Mouse (Mus musculus) CD4-positive, CD25-positive, alpha-beta regulatory T cell, adult 2 months (primary cell): ENCODE data around the gene Kifc1.
"Not testable (repeated sequence)": the region's sequence is repeated elsewhere in the genome, so short reads cannot be mapped to it uniquely, and the experiment has no call there.

Experiments
- DNase-seq: peaks from one replicate; pipeline ENCODE4 v3.0.0-alpha.2; 2012; ENCODE audit warnings: low read depth, low spot score

Gene Kifc1

DNA sequence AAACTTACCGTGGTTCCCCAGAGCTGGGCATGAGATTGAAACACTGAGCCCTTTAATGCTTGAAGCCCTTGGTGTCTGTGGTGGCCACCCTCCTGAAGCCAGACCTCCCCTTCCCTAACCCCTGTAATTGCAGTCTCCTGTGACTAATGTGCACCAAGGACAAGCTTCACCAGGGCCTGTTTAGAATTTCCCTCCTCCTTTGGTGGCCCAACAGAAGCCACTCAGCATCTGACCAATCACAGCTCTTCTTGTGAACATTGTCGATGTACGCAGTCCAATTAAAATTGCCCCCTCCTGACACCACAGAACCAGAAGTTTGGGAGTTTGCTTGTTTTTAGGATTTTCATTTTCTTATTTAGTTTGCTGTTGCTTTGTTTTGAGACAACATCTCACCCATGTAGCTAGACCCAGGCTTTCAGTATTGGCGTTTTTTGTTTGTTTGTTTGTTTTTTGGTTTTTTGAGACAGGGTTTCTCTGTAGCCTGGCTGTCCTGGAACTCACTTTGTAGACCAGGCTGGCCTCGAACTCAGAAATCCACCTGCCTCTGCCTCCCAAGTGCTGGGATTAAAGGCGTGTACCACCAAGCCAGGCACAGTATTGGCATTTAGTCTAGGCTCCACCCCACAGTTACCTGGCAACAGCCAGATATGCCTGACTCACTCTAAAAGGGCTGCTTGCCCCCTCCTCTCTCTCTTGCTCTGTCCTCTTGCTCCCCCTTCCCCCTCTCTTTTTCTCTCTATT, 13.6 kb upstream of the Kifc1 start:
- not testable (repeated sequence) for DNase-seq

DNA sequence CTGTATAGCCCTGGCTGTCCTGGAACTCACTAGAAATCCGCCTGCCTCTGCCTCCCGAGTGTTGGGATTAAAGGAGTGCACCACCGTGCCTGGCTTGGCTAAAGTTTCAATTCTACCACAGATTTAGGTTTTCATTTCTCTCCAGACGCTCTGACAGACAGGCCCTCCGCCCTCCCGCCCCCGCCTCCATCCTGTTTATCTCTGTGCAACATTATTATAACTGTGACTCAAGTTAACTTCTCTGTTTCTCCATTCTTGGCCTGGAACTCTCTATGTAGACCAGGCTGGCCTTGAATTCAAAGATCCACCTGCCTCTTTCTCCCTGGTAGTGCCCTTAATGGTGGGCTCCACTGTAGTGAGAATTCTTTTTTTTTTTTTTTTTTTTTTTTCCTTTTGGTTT, 12.0 kb upstream of the Kifc1 start:
- peak; percentile 72 for DNase-seq

DNA sequence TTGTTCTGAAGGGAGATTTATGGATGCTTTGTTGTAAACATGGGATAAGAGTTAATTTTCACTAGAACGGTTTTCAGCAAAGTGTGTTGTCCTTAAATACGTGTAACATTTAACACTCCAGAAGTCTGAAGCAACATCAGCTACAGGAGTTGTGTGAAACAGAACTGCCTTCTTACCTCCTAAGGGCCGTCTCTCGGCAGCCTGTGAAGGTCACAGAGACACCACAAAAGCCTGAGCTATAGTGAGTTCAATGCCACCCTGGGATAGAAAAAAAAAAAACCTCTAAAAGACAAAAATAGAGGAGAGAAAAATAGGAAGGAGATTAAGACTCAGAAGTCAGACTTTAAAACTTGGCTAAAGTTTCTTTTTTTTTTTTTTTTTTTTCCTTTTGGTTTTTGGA, 11.6 kb upstream of the Kifc1 start:
- DNase-seq, result no peak

DNA sequence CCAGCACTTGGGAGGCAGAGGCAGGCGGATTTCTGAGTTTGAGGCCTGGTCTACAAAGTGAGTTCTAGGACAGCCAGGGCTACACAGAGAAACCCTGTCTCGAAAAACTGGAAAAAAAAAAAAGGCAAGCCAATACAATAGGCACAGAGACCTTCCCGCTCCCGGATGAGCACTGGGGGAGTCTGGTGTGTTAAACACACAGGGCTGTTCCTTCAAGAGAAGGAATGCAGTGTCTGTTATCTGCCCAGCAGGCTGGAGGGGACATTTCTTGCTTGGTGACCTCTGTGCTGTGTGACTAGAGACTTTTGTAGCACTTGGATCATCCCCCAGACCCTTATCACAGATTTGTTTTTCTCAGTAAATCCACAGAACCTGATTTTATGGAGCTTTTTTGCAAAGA, 11.2 kb upstream of the Kifc1 start:
- DNase-seq, result no peak

DNA sequence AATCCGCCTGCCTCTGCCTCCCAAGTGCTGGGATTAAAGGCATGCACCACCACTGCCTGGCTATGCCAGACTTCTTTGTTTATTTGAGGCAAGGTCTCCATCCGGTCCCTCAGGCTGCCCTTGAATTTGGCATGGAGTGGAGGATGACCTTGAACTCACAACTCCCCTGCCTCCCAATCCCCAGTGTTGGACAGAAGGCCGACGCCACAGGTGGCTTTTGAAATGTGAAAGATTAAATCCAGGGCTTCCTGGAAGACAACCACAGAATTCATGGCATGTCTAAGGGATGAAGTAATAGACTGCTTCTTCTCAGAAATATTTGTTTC, 10.5 kb upstream of the Kifc1 start:
- DNase-seq, result no peak

DNA sequence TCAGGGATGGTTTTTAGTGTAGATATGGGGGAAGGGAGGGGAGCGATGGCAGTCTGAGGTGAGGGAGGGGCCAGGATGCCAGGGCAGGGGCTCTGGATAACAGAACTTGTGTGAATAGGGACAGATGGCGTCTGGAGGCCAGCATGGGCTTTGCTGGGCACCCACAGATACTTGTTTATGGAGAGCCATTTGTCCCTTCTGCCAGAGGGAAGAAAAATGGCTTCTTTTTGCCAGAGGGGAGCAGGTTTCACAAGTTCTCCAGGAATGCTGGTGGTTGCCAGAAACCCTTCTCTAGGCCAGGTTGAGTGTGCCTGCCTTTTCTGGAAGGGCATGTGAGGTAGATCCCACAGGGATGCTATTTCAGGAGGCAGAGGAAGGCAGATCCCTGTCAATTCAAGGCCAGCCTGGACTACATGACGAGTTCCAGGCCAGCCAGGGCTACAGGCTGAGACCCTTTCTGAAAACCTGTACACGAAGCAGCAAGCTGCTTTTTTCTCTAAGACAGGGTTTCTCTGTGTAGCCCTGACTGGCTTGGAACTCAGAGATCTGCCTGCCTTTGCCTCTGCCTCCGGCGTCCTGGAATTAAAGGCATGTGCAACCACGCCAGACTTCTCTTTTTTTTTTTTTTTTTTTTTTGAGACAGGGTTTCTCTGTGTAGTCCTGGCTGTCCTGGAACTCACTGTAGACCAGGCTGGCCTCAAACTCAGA, 10.0 kb upstream of the Kifc1 start:
- no peak for DNase-seq

DNA sequence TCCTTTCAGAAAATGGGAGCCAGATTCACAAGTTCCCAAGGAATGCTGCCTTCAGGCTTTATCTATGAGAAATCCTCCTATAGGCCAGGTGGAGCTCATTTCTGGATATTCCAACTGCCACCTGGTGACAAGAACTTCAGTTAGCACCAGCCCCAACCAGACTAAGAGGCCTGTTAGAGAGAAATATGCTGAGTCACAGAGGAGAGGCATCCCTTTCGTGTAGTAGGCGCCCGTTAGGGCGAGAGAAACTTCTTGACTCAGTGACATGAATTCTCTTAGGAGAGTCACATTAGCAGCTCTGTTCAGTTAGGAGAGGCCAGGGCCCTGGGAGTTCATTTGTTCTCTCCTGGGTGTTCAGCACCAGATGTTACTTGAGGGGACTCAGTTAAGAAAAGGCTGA, 9.2 kb upstream of the Kifc1 start:
- no peak for DNase-seq

DNA sequence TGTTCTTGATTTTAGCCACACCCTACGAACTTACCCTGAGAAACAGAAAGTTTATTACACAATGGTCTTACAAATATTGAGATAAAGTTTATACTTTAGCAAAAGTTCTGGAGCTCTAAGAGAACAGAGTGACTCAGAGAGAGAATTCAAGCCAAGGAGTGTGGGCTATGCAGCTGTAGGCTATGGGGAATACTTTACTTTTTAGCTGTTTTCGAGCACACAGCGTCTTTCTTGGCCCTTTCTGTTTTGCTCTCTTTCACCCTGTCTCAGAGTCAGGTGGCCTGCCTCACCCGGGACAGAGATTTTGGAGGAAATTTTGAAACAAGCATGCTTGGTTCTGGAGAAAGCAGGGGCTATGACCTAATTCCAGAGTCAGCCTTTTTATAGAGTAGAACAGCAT, 7.7 kb upstream of the Kifc1 start:
- DNase-seq, result not testable (repeated sequence)

DNA sequence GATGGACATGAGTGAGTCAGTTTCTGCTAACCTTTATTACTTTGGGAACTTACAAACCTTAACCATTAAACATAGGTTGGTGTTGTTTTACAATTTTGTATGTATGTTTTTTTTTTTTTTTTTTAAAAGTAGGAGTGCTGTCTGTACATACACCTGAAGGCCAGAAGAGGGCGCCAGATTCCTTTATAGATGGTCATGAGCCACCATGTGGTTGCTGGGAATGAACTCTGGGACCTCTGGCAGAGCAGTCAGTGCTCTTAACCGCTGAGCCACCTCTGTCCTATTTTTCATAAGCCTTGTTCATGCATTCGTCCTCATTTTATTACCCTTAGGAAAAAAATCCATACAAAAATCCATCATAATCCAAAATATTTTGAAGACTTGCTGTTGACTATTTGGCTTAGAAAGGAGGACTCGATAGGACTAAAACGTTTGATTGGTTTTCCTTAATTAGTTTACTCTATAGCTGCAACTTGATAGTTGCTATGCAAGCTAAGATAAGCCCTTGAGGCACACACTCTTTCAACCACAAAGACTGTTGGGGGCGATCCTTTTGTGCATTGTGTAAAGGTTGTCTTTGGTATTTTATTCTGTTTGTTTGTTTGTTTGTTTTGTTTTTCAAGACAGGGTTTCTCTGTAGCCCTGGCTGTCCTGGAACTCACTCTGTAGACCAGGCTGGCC, 6.8 kb upstream of the Kifc1 start:
- DNase-seq, result peak; percentile 92

DNA sequence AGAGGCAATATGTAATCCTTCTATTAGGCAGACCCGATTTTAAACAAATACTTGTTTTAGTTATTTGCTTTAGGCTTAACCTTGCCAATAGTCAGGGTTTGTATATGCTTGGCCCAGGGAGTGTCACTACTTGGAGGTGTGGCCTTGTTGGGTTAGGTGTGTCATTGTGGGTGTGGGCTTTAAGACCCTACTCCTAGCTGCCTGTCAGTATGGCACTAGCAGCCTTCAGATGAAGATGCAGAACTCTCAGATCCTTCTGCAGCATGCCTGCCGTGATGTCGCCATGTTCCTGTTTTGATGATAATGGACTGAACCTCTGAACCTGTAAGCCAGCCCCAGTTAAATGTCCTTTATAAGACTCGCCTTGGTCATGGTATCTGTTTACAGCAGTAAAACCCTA, 2.5 kb upstream of the Kifc1 start:
- DNase-seq, result not testable (repeated sequence)

DNA sequence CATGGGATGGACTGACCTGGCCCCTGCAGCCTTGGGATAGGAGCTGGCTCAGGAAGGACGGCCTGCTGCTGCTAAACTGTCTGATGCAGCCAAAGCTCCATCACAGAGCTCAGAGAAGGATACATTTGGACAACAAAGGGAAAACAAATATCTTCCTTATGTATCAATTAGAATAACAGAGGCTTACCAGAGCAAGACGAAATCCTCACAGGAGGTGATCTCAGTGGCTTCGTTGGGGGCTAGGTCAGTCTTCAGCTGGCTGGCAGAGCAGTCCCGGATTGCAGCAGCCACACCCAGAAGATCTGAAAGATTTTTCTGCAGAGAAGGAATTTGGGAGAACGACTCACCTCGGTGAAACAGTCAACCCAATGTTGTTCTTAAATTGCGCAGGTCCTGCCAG, 2.0 kb upstream of the Kifc1 start:
- DNase-seq, result no peak

DNA sequence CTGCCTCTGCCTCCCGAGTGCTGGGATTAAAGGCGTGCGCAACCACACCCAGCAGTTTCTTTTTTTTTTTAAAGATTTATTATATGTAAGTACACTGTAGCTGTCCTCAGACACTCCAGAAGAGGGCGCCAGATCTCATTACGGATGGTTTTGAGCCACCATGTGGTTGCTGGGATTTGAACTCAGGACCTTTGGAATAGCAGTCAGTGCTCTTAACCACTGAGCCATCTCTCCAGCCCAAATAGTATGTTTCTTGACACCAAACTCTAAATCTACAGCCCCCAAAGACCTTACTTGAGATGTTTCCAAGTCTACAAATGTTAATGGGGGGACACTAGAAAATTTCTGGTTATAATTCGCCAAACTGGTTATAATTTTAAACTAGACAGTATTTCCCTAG, 1.4 kb upstream of the Kifc1 start:
- not testable (repeated sequence) for DNase-seq

DNA sequence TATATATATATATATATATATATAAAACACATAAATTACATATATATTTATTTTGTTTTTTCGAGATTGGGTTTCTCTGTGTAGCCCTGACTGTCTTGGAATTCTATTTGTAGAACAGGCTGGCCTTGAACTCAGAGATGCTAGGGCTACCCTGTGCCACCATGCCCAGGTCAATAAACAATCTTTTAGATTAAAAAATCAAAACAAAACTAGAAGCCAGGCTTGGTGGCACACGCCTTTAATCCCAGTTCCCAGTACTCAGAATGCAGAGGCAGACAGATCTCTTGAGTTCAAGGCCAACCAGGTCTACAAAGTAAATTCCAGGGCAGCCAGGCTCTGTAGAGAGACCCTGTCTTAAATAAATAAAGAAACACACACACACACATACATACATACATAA, 896 bp upstream of the Kifc1 start:
- DNase-seq, result no peak

DNA sequence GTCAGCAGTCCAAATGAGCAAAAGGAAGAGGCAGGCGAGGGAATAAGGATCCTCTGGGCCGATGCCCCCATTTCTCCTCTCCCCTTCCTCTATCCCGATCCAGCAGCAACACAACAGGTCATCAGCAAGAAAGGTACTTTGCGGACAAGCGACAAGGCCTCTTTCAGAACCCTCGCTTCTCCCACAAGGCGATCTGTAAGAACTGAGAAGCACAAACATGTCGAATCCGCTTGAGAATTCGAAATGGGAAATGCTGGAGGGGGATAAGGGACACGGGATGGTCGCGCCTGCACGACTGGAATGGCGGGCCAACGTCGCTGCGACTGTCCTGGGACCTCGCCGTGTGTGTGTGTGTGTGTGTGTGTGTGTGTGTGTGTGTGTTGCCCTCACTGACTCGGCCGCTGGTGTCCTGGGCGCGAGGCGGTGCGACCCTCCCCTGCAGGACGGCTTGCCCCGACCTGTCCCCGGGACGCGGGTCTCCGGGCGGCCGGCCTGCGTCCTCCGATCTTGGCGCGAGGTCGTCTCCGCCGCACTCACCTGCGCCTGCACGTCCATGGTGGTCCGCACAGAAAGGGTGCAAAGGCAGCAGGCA, 424 bp downstream of the Kifc1 start:
- not testable (repeated sequence) for DNase-seq

DNA sequence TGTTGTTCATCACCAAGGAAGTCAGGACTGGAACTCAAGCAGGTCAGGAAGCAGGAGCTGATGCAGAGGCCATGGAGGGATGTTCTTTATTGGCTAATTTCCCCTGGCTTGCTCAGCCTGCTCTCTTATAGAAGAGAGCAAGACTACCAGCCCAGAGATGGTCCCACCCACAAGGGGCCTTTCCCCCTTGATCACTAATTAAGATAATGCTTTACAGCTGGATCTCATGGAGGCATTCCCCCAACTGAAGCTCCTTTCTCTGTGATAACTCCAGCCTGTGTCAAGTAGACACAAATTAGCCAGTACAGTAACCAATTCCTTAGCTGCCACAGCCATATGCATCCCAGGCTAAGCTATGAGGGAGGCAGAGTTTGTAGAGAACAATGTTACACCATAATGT, 2.2 kb downstream of the Kifc1 start:
- not testable (repeated sequence) for DNase-seq

DNA sequence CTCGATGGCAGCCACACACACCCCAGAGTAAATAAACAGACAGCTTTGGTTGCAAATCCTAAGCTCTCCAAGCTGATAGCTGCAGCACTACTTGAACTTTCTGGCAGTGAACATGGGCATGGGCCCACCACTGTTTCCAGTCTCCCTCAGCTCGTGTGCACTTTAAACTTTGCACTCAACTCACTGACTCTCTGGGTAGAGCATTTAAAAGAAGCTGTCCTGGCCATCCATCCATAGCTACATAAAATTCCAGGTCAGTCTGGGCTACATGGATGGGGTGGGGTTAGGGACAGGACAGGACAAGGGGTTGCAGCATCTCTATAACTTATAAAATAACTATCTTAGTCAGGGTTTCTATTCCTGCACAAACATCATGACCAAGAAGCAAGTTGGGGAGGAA, 2.7 kb downstream of the Kifc1 start:
- DNase-seq, result not testable (repeated sequence)

DNA sequence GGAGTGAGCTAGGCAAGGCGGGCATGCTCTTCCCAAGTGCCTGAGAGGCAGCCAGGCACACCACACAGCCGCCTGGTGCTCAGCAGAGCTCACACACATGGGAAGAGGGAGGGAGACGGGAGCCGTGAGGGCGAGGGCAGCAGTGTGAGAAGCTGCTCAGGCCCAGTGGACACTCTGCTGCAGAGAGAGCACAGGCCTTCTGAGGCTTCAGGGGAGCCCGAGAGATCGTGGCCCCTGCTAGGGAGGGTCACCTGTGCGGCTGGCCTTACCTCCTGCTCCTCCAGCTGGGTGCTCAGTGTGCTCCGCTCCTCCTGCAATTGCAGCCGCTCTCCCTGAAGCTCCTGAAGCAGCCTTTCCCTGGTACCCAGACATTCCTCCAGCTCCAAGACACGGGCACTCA, 6.1 kb downstream of the Kifc1 start:
- not testable (repeated sequence) for DNase-seq

DNA sequence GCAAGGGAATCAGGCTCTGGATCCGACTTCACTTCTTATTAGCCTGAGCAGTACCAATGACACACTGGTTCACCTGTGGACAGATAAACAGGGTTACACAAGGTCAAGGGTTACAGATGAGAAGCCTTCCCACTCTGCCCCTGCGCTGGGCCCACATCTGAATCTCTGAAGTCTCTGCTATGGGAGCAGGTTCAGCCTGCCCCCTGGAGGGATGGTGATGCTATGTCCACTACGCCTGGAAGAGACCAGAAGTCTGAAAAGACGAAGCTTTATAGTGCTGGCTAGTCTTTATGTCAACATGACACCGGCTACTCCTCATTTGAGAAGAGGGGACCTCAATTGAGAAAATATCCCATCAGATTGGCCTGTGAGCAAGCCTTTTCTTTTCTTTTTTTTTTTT, 14.7 kb downstream of the Kifc1 start:
- DNase-seq, result peak; percentile 34

DNA sequence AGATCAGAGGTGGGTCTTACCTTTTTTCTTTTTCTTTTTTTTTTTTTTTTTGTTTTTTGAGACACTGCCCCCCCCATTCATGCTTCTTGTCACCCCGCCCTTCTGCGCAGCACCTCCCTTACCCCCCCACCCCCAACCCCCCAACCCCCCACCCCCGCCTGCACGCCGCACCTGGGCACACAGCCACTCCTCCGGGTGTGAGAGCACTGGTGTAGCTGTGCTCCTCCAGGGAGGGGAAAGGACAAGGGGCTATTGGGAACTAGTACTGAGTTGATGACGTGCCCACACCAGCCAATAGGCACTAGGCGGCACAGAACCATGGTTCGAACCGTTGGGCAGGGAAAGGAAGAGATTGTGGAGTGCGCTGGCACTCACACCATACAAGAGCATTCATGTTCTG, 16.1 kb downstream of the Kifc1 start:
- DNase-seq, result no peak

DNA sequence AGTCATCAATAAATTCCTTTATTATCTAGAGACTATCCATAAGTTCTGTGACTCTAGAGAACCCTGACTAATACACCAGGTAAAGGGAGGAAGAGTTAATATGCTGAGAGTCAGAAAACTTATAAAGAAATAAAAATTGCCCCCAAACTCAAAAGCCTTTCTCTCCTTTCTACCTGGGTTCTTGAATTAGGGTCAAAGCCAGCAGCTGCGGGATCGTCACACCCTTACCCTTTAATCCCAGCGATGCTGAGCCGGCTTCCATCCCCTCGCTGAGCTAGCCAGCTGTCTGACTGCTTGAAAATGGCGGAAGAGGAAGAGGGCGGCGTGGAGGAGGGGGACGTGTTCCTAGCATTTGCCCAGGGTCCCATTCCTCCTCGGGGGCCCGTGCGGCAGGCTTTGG, 16.9 kb downstream of the Kifc1 start, which contains the start of gene Gm7029:
TSS of gene Gm7029 (plus strand) at position 301 of the 400 bp plus-strand sequence.
- DNase-seq, result not testable (repeated sequence)

DNA sequence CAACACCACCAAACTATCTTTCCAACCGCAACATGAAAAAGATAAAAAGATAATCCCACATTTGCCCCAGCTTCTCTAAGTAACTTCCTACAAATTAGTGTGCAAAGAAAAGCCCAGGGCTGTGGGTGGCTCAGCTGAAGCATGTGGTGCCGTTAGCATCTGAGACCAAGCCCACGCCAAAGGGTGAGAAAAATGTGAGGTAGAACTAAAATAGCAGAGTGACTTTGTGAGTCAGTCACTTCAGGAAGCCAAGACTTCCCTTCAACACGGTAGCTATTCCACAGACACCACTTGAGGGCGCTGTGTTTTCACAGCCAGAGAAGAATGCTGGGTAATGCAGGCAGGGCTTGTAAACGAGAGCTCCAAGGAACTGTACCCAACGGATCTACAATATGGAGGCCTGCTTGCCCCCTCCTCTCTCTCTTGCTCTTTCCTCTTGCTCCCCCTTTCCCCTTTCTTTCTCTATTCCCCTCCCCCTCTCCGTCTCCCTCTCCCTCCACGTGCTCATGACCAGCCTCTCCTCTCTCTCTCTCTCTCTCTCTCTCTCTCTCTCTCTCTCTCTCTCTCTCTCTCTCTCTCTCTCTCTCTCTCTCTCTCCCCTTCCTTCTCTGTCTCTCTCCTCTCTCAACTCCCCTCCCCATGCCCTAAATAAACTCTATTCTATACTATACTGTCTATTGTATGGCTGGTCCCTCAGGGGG, 25.0 kb downstream of the Kifc1 start:
- peak; percentile 92 for DNase-seq

DNA sequence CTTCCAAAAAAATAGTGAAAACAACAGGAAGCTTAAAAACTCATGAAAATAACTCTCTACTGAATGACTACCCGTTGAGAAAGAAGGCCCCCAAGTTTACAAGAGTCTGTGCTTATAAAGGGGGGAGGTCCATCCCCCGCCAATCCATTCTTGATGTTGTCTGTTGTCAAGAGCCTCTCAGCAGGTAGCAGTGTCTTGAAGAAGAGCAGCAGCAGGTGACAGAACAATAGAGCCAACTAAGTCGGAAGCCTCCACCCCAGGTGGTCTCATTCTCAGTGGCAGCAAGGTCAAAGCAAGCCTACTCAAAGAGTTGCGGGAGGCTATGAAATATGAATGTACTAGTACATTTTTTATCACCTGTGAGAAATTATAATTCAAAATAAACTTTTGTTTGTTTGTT, 32.6 kb downstream of the Kifc1 start:
- no peak for DNase-seq
